Mouse (Mus musculus) layer of hippocampus, adult 18-20 months (tissue): ENCODE measurements around the gene Hes1. TPM values are rescaled to one million over a fixed set of nuclear protein-coding genes. Genes with fewer than 3 reads are reported as not detected.
"Not testable (repeated sequence)": the region's sequence is repeated elsewhere in the genome, so short reads cannot be mapped to it uniquely, and the experiment has no call there.

Source experiments
- DNase-seq, 2 experiments: peaks; one replicate each; pipeline ENCODE4 v3.0.0; 2022; ENCODE audit warnings: low spot score in 2 of 2
- total RNA-seq, 2 experiments: library from RNA; stranded (reverse); gene quantifications; 2 replicates each; pipeline ENCODE4 v1.2.3; 2021

Gene Hes1
- total RNA-seq, 2 experiments from 2014 or later, result 24.4 to 28.0 TPM

GRCm38 (mm10) chr16:30069950-30070770, 6.0 kb downstream of the Hes1 start:
- DNase-seq, result peak in 1 of 2 experiments; percentile 66

- peak in 1 of 2 experiments; percentile 58 for DNase-seq
Measured at GRCm38 (mm10) chr16:30070771-30071191, 6.6 kb downstream of the Hes1 start.

- no peak for DNase-seq
Measured at GRCm38 (mm10) chr16:30073317-30073716, 9.1 kb downstream of the Hes1 start.

GRCm38 (mm10) chr16:30081498-30081897, 17.3 kb downstream of the Hes1 start:
- DNase-seq, result no peak

- no peak for DNase-seq
Measured at GRCm38 (mm10) chr16:30081980-30082379, 17.8 kb downstream of the Hes1 start.

GRCm38 (mm10) chr16:30082965-30083364, 18.8 kb downstream of the Hes1 start:
- DNase-seq, result no peak

GRCm38 (mm10) chr16:30083536-30083935, 19.4 kb downstream of the Hes1 start:
- no peak for DNase-seq

- DNase-seq, result no peak
Measured at GRCm38 (mm10) chr16:30088646-30089045, 24.5 kb downstream of the Hes1 start.

GRCm38 (mm10) chr16:30090200-30090865, 26.1 kb downstream of the Hes1 start:
- DNase-seq, result no peak

GRCm38 (mm10) chr16:30096050-30096449, 31.9 kb downstream of the Hes1 start:
- DNase-seq, result no peak

GRCm38 (mm10) chr16:30096475-30096874, 32.3 kb downstream of the Hes1 start:
- DNase-seq, result no peak

GRCm38 (mm10) chr16:30099124-30099523, 34.9 kb downstream of the Hes1 start:
- no peak for DNase-seq

GRCm38 (mm10) chr16:30102149-30102915, 38.1 kb downstream of the Hes1 start:
- no peak for DNase-seq

GRCm38 (mm10) chr16:30102982-30103381, 38.8 kb downstream of the Hes1 start:
- DNase-seq, result no peak

GRCm38 (mm10) chr16:30103495-30103894, 39.3 kb downstream of the Hes1 start:
- DNase-seq, result no peak

GRCm38 (mm10) chr16:30104363-30104762, 40.2 kb downstream of the Hes1 start:
- DNase-seq, result no peak

GRCm38 (mm10) chr16:30105476-30105875, 41.3 kb downstream of the Hes1 start:
- no peak for DNase-seq

GRCm38 (mm10) chr16:30108167-30108566, 44.0 kb downstream of the Hes1 start:
- not testable (repeated sequence) for DNase-seq

GRCm38 (mm10) chr16:30110466-30110865, 46.3 kb downstream of the Hes1 start:
- DNase-seq, result no peak

GRCm38 (mm10) chr16:30111069-30111468, 46.9 kb downstream of the Hes1 start:
- DNase-seq, result no peak

GRCm38 (mm10) chr16:30111566-30111965, 47.4 kb downstream of the Hes1 start:
- no peak for DNase-seq

- DNase-seq, result no peak
Measured at GRCm38 (mm10) chr16:30113170-30113569, 49.0 kb downstream of the Hes1 start.
